Mouse (Mus musculus): ENCODE measurements around the gene Elmo1.

GRCm38 (mm10) chr13:20157529-20157928 is 67.1 kb downstream of the Elmo1 start:
- TF ChIP-seq POLR2A (IDR thresholded peaks at IDR 0.05; ENCODE audit: extremely low read depth, insufficient read depth, low read length): no peak
- TF ChIP-seq CTCF (IDR thresholded peaks at IDR 0.05; ENCODE audit: extremely low read depth, insufficient read depth, low read length): no peak

Measured in cortical plate, adult 2 months (tissue).